Mouse (Mus musculus): ENCODE measurements around the gene Clip3.

GRCm38 (mm10) chr7:30321539-30322284, 30.2 kb downstream of the Clip3 start, which contains the start of gene E130208F15Rik:
- TF ChIP-seq CTCF (IDR thresholded peaks at IDR 0.05; ENCODE audit: control insufficient read depth, insufficient read depth, insufficient replicate concordance, low read depth, low read length) (no peak), POLR2A (IDR thresholded peaks at IDR 0.05; ENCODE audit: control insufficient read depth, low read depth, low read length) (peak; percentile 59; the same call in 1 of the 2 replicates)
